Mouse (Mus musculus) cerebellum, postnatal 4 days (tissue): ENCODE data around the gene Sowahd.
"Not testable (repeated sequence)": the region's sequence is repeated elsewhere in the genome, so short reads cannot be mapped to it uniquely, and the experiment has no call there.

Experiments used
- DNase-seq, 2 experiments: peaks; one replicate each; pipeline ENCODE4 v3.0.0; 2022; ENCODE audit warnings: low spot score in 2 of 2, mixed read lengths in 1 of 2

Gene Sowahd

DNA sequence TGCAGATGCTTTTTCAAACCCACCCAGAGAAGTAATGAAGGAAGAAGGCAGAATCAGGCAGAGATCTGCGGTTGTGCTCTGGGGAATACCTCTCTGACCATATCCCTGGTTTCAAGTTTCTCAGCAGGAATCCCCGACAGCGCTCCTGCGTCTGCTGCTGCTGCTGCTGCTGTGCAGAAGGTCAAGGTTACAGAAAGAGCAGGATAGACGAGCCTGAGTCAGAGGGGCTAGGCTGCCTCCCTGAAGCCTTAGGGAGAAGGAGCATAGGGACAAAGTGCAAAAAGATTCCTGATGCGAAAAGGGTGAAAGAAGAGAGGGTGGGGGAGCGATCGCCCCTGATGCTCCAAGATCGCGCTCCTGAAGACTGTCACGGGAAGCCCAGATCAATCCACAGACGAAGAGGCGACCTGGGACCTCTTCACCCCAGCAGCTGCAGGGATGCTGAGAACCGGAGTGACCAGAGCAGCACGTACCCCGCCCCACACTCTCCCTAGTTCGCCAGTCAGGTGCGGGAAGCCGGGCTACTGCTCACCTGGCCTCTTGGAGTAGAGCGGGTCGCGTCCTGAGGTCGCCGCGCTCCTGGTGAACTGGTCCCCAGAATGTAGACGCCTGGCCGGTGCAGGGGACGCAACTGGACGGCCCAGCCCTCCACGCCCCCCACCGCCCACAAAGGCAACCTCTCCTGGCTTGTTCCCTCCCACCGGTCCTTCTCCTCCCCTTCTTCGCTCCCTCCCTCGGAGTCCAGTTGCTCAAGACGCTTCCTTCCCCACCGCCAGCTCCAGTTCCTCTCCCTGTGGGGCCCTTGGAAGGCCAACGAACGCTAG lies at the start of gene Sowahd:
TSS of gene Sowahd (plus strand) at position 780 of the 824 bp plus-strand sequence.
- DNase-seq: no peak

DNA sequence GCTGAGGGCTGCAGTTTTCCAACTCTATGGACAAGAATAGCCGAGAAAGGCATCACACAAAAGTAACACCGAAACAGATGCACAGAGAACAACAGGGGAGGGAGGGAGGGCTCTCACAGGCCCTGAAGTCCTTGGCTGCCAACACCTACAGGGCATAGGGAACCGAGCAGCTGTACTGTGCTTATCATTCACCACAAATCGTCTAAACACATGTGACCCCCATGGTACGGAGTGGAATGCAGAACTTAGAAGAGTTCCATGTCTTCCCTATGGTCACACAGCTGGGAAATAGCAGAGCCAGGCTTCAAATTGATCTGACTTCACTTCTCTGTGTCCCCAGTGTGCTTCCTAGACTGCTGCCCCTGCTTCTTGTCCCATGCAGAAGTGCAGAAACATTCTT lies 34.8 kb upstream of the Sowahd start:
- DNase-seq: no peak

DNA sequence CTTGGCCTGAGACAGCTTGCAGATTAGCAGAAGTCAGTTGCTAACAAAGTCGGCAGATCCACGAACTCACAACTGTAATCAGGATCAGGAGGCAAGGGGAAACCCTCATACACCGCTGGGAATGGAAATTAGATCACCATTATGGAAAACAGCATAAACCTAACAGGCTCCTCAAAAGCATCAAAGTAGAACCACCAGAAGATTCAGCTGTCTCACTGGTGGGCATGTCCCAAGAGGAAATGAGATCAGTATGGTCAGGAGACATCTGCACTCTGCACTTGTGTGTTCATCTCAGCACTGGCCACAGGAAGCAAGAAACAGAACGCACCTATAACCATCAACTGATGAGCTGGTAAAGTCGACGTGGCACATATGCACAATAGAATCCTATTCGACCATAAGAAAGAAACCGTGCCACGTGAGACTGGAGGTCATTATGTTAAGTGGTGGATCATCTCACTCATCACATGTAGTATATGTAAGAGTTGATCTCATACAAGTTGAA lies 30.4 kb upstream of the Sowahd start:
- no peak for DNase-seq

DNA sequence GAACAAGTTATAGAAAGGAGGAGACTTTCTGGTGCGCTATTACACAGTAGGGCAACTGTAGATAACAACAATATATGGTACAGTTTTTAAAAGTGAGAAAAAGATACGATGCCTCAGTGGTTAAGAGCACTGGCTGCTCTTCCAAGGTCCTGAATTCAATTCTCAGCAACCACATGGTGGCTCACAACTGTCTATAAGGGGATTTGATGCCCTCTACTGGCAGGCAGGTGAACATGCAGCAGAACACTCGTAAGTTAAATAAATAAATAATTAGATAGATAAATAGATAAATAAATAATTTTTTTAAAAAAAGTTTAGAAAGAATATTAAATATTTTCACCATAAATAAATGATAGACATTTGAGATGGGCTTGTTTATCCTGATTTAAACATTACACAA lies 29.6 kb upstream of the Sowahd start:
- DNase-seq: no peak

DNA sequence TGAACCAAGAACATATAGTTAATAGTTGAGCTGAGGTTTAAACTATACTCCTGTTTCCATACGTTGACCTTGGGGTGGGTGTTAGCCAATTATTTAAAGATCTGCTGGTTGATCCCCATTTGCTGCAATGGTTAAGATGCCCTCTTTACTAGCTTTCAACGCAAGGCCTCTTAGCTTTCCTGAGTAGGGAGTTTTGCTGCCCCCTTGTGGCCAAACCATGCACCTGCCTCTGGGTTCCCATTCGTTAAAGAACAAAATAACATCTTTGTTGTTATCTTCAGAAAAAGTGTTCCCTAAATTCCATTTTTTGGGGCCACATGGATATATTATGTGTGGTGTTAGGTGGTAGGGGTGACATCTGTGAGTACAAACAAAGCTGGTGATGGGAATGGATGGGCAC lies 26.0 kb upstream of the Sowahd start:
- DNase-seq: peak in 1 of 2 experiments; percentile 55

DNA sequence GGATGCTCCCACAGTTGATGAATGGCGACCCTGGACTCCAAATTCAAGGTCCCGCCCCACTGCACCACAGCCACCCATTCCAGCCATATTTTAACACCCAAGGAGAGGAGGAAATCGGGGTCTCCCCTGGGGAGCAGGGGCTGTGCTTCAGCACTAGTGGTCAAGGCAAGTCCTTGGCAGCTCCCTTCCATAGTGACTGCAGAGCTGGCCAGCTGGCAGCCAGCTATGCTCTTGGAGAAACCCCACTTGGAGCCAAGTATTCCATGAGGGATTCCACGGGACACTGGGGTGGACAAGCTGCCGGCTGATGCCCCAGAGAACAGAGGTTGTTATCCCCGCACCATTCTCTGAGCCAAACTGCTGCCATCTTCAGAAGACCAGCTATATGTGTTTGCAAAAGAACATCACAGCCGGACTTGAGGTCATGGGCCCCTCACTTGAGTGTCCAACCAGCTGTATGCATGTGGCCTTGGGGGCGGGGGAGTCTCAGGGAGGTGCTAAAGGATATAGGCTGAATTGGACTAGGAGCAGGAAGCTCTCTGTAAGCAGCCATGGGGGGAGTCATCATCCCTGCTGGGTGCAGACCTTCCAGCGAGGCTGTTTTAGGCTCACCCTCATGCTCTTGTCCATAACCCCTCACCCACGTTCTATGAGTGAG lies 24.9 kb upstream of the Sowahd start:
- DNase-seq: no peak

DNA sequence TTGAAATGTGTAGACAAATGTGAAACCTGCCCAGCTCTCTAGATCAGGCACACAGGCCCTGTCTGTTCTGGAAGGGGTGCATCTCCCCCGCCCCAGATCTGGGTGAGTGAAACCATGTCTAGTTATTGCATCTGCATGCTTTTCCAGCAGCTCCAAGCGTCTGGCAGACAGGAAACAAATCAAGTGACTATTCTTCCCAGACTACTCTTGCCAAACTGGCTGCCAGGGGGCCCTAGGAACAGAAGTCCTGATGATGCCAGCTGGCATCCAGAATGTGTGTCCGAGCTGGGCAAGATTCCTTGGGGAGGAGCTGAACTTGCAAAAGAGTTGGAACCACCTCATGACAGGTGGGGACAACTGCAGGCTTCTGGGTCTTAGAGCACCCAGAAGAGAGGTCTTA lies 20.3 kb upstream of the Sowahd start:
- peak in 1 of 2 experiments; percentile 30 for DNase-seq

DNA sequence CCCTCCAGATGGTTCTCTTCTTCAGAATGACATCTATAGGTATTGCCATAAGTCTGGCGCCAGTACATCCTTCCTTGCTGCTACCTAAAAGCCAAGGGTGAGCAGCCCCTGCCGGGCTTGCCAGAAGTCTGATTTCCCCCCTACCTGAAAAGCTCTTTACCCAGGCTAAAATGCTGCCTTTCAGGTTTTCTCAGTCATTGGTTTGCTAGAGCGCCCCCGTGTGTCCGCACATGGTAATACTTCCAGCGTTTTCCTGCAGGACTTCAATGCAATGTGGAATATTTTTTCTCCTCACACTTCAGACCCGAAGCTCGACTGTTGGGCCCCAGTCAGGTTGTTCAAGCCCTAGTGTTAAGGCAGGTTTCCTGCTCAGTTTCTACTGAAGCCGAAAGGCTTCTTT lies 5.9 kb upstream of the Sowahd start:
- DNase-seq: peak; percentile 42 to 69

DNA sequence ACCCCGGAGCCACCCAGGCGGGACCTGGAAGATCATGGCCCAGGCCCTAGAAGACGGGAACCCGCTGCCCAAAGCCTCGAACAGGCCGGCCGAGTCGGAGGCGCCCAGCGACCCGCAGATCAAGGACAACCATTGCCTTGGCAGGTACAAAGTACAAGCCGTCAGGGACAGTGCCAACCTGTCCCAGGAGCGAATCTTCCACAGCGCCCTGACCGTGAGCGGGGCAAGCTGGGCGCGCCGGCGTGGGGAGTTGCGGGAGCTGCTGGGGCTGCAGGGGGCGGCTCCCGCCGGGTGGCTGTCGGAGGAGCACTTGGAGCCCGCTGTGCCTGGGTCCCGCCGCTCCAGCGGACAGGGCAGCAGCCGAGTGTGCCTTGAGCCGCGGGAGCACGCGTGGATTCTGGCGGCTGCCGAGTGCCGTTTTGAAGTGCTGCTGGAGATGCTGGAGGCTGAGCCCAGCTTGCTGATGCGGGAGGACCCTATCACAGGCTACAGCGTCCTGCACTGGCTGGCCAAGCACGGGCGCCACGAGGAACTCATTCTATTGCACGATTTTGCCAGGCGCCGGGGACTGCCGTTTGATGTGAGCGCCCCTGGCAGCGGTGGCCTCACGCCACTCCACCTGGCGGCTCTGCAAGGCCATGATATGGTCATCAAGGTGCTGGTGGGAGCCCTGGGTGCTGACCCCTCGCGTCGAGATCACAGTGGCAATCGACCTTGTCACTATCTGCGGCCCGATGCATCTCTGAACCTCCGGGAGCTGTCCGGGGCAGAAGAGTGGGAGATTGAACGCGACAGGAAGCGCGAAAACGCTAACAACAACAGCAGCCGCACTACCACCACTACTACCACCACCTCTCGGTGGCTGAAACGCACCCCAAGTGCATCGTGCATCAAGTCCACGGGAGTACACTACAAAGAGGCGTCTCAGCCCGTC lies 512 bp downstream of the Sowahd start:
- DNase-seq: no peak

DNA sequence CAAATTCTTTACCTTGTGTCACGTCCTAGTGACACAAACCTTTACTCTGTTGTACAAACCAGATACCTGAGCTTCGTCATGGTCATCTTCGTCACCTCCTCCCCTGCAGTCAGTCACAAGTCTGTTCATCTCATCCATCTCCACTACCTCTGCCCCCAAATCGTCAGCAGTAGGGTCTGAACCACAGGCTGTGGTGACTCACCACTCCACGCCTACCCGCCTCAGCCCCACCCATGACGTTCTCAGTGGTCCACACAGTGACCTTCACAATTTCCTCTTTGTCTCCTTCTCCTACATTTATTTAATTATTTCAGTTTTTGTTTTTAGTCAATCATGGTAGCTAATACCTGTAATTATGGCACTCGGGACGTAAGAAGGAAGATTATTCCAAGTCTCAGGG lies 15.3 kb downstream of the Sowahd start:
- DNase-seq: no peak

DNA sequence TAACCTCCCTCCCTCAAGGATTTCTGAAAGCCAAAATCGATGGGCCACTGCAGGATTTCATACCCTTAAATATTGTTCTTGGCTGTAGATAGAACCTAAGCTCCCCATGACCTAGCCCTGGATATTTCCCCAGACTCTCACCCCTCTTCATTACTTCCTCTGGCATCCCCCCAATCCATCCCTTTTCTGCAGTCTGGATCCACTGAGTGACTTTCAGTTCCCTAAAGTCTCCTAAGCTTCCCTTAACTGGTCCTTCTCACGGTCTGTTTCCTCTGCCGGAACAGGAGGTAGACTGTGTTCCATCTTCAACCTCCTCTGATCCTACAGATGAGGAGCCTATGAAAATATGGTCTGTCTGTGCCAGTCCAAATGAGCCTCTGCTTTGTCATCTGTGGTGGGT lies 18.7 kb downstream of the Sowahd start:
- no peak for DNase-seq

DNA sequence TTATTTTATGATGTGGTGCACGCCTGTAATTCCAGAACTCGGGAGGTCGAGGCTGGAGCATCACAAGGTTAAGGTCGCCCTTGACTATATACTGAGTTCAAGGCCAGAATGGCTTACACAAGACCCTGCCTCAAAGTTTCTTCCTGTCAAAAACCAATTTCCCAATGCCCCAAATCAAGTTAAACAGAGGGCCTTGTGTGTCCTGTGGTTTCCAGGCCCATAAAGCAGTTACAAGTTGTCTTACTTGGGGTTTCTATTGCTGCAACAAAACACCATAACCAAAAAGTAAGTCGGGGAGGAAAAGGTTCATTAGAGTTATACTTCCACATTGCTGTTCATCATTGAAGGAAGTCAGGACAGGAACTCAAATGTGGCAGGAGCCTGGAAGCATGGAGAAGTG lies 20.1 kb downstream of the Sowahd start:
- no peak for DNase-seq

DNA sequence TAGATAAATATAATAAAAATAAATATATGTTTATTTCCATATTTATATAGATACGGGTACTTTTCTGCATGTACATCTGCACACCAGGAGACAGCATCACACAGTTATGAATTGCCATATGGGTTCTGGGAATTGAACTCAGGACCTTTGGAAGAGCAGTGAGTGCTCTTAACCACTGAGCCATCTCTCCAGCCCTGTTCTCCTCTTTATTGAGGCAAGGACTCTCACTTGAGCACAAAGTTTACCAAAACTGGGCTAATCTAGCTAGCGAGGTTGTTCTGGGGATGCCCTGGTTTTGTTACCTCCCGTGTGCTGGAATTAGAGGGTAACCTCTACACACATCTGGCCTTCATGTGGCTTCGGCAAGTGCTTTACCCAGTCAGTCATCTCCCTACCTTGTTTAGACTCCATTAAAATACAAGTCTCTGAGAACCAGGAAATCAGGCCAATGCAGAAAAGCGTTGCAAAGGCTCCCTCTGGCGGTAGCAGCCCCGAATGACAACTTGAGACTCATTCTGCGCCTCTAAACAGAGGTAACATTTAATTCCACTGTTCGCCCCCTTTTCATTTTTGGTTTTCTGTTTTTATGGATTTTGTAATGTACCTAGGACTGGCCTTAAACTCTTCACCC lies 25.7 kb downstream of the Sowahd start:
- peak; percentile 22 to 68 for DNase-seq

DNA sequence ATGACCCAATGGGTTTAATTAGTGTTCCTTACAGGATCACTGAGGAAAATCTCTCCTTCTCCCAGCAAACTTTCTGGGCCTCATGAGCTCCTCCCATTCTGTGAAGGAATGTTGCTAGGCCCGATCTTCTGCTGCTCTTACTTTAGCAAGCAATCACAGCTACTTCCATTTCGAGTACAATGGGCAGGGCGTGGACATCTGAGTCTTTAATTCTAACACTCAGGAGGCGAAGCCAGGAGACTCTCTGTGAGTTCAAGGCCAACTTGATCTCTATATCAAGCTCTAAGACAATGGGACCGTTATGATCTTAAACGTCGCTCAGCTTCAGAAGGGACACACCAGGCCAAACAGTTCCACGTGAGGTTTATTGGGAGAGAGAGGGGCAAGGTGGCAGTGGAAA lies 28.0 kb downstream of the Sowahd start:
- no peak for DNase-seq

DNA sequence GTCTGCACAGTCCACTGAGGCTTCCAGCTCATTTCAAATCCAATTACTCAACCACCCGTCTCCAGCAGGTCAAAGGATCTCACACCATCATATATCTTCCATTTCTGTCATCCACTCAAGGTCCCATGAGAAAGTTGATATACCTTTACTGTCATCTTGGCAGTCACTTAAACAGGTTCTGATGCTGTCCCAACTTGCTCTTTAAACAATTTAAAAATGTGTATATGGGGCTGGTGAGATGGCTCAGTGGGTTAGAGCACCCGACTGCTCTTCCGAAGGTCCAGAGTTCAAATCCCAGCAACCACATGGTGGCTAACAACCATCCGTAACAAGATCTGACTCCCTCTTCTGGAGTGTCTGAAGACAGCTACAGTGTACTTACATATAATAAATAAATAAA lies 31.7 kb downstream of the Sowahd start:
- not testable (repeated sequence) for DNase-seq

DNA sequence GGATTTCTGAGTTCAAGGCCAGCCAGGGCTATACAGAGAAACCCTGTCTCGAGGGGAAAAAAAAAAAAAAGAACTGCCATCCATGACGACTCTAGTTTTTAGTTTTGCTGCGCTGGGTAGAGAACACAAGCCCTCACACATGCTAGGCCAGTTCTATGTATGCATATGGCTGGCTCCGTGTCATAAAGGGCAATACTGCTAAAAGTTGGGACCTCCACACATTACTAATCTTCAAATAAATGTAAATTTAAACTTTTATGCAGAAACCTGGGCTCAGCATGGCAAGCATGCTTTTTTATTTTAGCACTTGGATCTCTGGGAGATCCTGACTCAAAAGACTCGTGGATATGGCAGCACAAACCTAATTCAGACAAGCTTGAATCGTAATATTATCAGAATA lies 32.5 kb downstream of the Sowahd start:
- DNase-seq: no peak

DNA sequence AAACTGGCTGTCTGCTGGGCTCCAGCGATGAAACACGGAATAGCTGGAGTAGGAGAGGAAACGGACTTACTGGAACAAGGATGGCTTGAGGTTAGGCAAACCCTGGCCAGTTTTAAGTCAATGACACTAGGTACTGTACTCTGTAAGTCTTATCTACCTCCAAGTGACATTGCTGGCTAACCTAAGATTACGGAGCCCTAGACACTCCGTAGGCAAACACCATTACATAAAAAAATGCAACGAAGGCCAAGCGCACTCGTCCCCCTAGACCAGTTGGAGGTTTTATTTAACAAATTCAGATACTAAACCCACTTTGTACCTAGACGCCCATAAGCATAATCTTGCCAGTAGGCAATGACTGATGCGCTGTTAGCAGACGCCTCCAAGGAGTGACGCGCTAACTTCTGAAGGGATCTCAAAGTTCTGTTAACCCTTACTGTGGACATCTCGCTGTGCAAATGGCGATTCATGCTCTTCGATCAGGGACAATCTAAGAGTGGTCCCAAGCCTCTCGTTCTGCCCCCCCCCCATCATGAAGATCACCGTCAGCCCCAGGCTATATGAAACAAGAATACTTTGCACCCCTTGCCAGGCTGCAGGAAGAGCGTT lies 35.8 kb downstream of the Sowahd start:
- DNase-seq: no peak

DNA sequence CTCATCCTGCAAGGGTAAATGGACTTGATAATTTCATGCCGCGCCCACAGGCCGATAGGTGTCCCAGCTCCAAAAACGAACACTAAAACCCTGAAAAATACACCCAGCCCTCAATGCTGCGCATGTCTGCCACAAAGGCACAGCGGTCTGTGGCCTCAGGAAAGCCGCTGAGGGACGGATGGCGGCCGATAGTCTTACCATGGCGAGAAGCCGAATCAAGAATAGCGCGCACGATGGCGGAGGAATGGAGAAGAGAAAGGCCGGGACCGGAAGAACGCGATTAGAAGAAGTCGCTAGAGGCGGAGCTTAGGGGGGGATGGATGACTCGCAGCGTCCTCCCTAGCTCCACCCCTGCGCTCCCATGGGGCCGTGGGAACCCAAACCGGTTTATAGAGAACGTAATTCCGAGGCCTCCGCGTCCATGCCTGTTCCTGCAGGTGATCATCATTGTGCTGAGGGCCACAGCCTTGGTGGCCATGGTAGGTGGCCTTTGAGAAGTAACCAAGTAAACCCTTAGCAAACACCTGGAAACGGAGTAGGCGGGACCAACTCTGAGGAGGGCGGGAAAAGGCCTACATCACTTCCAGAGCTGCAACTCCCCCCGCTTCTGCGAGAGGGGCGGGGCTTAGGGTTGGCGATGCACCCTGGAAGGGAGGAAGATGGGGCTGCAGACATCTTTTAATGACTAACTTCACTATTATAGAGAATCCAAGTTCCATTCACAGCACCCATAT lies 36.4 kb downstream of the Sowahd start, which contains the start of gene Rpl39:
TSS of gene Rpl39 (minus strand) at position 476 of the 734 bp plus-strand sequence.
- DNase-seq: peak; percentile 45 to 74

DNA sequence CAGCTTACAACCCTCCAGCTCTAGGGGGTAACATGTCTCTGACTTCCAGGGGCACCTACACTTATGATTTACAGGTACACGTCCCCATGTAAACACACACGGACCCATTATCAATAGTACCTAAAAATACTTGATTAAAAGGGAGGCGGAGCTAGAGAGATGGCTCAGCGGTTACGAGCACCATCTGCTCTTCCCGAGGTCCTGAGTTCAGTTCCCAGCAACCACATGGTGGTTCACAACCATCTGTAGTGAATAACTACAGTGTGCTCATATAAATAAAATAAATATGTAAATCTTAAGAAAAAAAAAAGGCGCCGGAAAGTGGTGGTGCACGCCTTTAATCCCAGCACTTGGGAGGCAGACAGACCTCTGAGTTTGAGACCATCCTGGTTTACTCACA lies 37.0 kb downstream of the Sowahd start:
- no peak for DNase-seq

DNA sequence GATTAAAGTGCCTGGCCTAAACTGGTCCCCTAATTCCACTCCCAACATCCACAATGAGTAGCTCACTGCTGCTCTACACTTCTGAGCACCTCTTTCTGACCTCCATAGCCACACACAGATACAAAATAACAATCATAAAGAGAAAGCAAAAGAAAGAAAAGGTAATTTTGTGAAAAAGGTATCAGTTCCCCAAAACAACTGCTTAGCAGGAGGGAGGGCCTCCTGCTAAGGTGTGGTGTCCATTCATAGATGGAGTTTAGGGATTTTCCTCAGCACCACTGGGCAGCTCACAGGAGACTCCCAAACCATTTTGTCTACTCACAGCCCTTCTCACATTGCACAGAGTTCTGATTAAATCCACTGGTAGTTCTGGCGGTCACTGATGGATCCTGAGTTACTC lies 40.1 kb downstream of the Sowahd start:
- no peak for DNase-seq
